Mouse (Mus musculus) hindbrain, embryonic 14.5 days (tissue): Measurements from ENCODE around the gene Dpep1. TPM values are rescaled to one million over a fixed set of nuclear protein-coding genes. Genes with fewer than 3 reads are reported as not detected.
"Not testable (repeated sequence)": the region's sequence is repeated elsewhere in the genome, so short reads cannot be mapped to it uniquely, and the experiment has no call there.

Experiments
- ATAC-seq: fragments of 200-750 bp; cut with Nextera tagmentation; 2 replicates; pipeline ENCODE4 v1.8.0; 2017; ENCODE audit warnings: moderate number of reproducible peaks, mild to moderate bottlenecking, moderate TSS enrichment, moderate library complexity; ENCODE audit not compliant: low FRiP score
- DNase-seq: peaks from one replicate; pipeline ENCODE4 v3.0.0-alpha.2; 2015; ENCODE audit warnings: low spot score
- H3K27ac ChIP-seq: fragments of 300-500 bp; sonication (generic); 2 replicates; pipeline ENCODE4 v1.5.1; 2014; ENCODE audit warnings: mild to moderate bottlenecking, moderate library complexity
- H3K27me3 ChIP-seq: fragments of 300-500 bp; sonication (generic); 2 replicates; pipeline ENCODE4 v1.6.1; 2014; ENCODE audit warnings: mild to moderate bottlenecking, low read length, mixed read lengths; ENCODE audit not compliant: control insufficient read depth, insufficient read depth
- H3K36me3 ChIP-seq: fragments of 300-500 bp; sonication (generic); replicated peaks from 2 replicates; pipeline ENCODE4 v1.6.1; 2014; ENCODE audit not compliant: control insufficient read depth, insufficient read depth
- H3K4me1 ChIP-seq: fragments of 300-500 bp; sonication (generic); replicated peaks from 2 replicates; pipeline ENCODE4 v1.6.1; 2014; ENCODE audit warnings: antibody characterized with exemption, low read length, mixed read lengths; ENCODE audit not compliant: control insufficient read depth, insufficient read depth
- H3K4me2 ChIP-seq: fragments of 300-500 bp; sonication (generic); replicated peaks from 2 replicates; pipeline ENCODE4 v1.6.1; 2014; ENCODE audit warnings: mild to moderate bottlenecking, moderate library complexity
- H3K4me3 ChIP-seq: fragments of 300-500 bp; sonication (generic); replicated peaks from 2 replicates; pipeline ENCODE4 v1.5.1; 2014; ENCODE audit warnings: mild to moderate bottlenecking, low read length
- H3K9ac ChIP-seq: fragments of 300-500 bp; sonication (generic); 2 replicates; pipeline ENCODE4 v1.6.1; 2014
- H3K9me3 ChIP-seq: fragments of 300-500 bp; sonication (generic); 2 replicates; pipeline ENCODE4 v1.6.1; 2016; ENCODE audit warnings: low read length; ENCODE audit not compliant: control insufficient read depth
- WGBS: fragments of 180-500 bp; shearing (Covaris S2); extraction: QIAGEN DNeasy Blood & Tissue Kit; methylation state at CpG from one replicate; pipeline ENCODE4 v1.1.7; 2014; 5-methylcytosine and 5-hydroxymethylcytosine counted together
- polyA plus RNA-seq: library from polyadenylated mRNA; unstranded; fragments of >200 nt; fragmentation: Nextera tagmentation; extraction: Ambion mirVana; gene quantifications from 2 replicates; pipeline ENCODE4 v1.2.1, GENCODE M21; 2014

Gene Dpep1
- polyA plus RNA-seq, 1 experiment from 2014 or later = 0.25 TPM

DNA sequence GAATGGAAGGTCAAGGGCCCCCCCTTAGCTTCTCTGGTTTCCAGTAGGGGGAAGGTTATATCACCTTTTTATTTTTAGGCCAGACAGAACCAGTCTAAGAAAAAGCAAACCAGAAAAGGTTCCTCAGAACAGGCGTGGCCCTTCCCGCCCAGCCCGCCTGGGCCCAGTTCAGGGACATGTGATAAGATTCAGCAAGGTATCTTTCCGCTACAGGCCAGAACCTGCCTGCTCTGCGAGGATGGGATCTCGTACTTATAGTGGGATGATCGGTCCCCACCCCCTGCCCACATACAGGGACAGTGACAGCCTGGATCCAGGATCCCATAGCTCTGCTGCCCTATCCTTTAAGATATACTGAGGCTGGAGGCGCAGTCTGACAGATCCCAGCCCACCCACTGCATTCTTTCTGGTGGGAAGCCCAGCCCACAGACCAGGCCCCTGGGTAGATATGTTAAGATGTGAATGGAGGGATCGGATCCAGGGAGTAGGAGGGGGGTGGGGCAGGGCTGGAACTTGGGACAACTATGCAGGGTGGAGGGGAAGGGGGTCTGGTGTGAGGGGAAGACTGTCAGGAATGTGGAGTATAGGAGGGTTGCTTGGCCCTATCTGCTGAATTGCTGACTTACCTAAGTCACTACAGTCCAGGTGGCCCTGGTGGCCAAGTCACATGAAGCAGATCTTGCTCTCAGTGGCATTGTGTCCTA is 29.8 kb upstream of the Dpep1 start:
- Histone ChIP-seq H3K4me3 (no peak overlapping the region), H3K4me2 (no peak overlapping the region), H3K36me3 (no peaks in the 10 kb centered on the region), H3K9me3 (no peaks in the 10 kb centered on the region), H3K27me3 (no peaks in the 10 kb centered on the region), H3K4me1 (no peaks in the 10 kb centered on the region), H3K27ac (no peak overlapping the region), H3K9ac (no peak overlapping the region)
- WGBS = 79% methylated on average over 9 of the region's 9 CpGs
- ATAC-seq (no peak), DNase-seq (no peak)

DNA sequence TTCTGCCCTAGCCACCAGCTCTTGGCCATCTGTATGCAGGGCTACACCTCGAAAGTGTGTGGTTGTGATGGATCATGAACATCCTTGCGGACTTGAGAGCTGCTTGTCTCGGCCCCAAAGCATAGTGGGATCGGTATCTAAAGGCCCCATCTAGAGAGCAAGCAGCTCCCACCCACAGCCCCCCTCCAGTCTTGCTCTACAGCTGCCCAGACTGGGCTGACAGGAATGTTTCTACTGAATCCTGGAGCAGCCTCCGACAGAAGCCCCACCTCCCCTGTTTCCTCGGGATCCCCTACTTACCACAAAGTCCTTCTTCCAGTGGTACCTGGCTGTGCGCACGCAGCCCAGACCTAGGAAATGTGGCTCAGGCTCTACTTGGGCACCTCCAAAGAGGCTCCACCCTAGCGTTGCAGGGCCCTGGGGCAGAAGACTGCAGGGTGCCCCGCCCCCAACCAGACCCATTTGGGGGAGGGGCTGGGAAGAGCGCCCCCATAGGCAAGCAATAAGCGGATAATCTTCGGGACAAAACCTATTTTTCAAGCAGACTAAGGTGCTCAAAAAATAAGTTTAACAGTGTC is 28.1 kb upstream of the Dpep1 start, which contains the start of gene Sult5a1:
TSS of gene Sult5a1 (minus strand) at position 428 of the 578 bp plus-strand sequence.
- Histone ChIP-seq H3K27me3 (no peaks in the 10 kb centered on the region), H3K4me1 (no peaks in the 10 kb centered on the region), H3K27ac (no peak within 1 kb of the TSS), H3K4me2 (no peak within 1 kb of the TSS; the same call in 1 of the 2 replicates), H3K9ac (no peak within 1 kb of the TSS), H3K9me3 (no peaks in the 10 kb centered on the region), H3K36me3 (no peaks in the 10 kb centered on the region), H3K4me3 (no peak within 1 kb of the TSS)
- no peak for DNase-seq
- ATAC-seq = no peak
- 30% methylated on average over 13 of the region's 13 CpGs for WGBS

DNA sequence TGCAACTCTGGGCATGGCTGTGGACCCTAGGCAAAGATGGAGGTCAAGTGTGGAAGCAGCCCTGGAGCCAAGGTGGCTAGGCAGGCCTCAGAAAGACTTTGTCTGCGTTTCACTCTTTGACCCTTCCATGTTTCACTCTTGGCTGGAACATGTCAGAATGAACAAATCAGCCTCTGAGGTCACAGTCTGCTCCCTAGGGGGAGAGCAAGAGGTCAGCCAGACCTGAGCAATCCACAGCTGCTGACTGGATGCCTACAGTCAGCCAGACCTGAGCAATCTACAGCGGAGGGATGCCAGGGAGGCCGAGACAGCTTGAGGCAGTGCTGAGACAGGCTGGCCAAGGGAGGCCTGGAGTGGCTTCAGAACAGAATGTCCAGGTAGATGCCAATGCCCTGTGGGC is 4.7 kb upstream of the Dpep1 start:
- WGBS = 58% methylated on average over 3 of the region's 3 CpGs
- DNase-seq (no peak), ATAC-seq (no peak)
- Histone ChIP-seq H3K36me3 (no peaks in the 10 kb centered on the region), H3K27me3 (no peaks in the 10 kb centered on the region), H3K9ac (no peak overlapping the region), H3K27ac (no peak overlapping the region), H3K4me2 (no peak overlapping the region), H3K9me3 (peaks cover 7% of the 10 kb centered on the region; the same call in 1 of the 2 replicates), H3K4me1 (no peaks in the 10 kb centered on the region), H3K4me3 (no peak overlapping the region)

DNA sequence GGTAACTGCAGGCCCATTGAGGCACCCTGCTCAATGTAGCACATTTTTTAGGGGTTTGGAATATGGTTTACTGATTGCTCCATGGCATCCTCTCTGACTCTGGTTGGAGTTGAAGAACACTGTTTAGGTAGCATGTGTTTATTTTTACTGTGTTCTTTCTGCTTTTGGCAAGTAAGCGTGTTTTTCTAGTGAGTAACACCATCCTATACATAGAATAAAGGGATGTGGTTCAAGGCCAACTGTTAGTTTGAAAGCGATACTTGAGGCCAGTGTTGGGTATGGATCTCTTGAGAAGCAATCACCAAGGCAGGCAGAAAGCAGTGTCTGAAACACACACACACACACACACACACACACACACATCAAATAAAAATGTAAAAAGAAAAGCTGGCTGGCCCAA is 2.0 kb downstream of the Dpep1 start:
- DNase-seq (no peak), ATAC-seq (no peak)
- WGBS = 88% methylated on average over 2 of the region's 2 CpGs

DNA sequence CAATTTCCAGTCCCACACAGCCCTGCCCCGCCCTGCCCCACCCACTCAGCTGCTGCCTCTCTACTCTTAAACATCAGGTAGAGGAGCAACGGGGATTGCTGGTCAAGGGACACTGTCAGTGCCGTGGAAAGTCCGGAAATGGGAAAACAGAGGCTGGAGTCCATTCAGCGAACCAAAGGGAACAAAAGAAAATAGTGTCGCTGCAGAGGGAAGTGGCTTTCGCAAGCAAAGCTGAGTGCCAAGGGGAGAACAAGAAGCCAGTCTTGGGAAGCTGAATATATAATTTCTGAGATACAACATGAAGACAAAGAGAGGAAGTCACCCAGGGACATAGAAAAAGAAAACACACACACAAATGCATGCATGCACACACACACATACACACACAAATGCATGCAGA is 2.8 kb downstream of the Dpep1 start:
- no peak overlapping the region for H3K4me3 ChIP-seq
- H3K4me1 ChIP-seq = no peaks in the 10 kb centered on the region
- H3K27me3 ChIP-seq = no peaks in the 10 kb centered on the region
- H3K27ac ChIP-seq = no peak overlapping the region
- WGBS = 75% methylated on average over 7 of the region's 7 CpGs
- DNase-seq (no peak), ATAC-seq (no peak)
- no peak overlapping the region for H3K9ac ChIP-seq
- H3K9me3 ChIP-seq = no peaks in the 10 kb centered on the region
- H3K36me3 ChIP-seq = no peaks in the 10 kb centered on the region
- no peak overlapping the region for H3K4me2 ChIP-seq

More for the DNA sequence above, 2.0 kb downstream of the Dpep1 start:
- no peak overlapping the region for H3K9ac ChIP-seq
- no peak overlapping the region for H3K4me3 ChIP-seq
- no peak overlapping the region for H3K27ac ChIP-seq
- H3K4me2 ChIP-seq = no peak overlapping the region
- H3K4me1 ChIP-seq = no peaks in the 10 kb centered on the region
- no peaks in the 10 kb centered on the region for H3K36me3 ChIP-seq
- H3K27me3 ChIP-seq = no peaks in the 10 kb centered on the region
- no peaks in the 10 kb centered on the region for H3K9me3 ChIP-seq

DNA sequence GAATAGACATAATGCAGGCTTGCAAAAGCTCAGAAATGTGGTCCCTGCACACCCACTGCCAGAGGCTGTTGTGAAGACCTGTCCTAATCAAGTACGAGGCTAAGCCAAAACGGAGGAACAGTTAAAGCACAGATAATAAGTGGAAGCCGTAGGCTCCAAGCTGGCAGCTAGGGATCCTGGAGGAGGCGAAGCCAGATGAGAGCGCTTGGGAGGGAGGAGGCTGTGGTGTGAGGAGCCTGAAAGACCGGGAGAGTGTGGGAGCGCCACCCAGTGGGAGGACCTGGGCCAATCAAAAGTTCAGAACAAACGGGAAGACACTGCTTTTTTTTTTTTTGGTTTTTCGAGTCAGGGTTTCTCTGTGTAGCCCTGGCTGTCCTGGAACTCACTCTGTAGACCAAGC is 4.6 kb downstream of the Dpep1 start:
- Histone ChIP-seq H3K4me3 (no peak overlapping the region), H3K4me2 (no peak overlapping the region)
- WGBS = 2% methylated on average over 9 of the region's 9 CpGs

DNA sequence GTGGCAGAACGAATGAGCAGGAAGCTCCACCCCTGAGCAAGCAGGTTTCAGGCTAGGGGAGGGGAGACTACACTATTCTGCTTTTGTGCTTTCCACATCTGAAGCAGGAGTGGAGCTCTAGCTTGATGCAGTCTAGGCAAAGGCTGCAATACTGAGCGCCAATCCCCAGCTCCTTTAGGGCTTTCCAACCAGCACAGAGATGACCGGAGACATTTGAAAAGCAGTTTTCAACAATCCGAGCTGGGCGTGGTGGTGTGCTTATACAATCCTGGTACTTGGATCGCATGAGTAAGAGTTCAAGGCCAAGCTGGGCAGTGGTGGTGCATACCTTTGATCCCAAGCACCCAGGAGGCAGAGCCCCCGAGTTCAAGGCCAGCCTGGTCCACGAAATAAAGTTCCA is 5.9 kb downstream of the Dpep1 start:
- 69% methylated on average over 7 of the region's 8 CpGs for WGBS

More for the DNA sequence above, 4.6 kb downstream of the Dpep1 start:
- Histone ChIP-seq H3K27ac (no peak overlapping the region), H3K9me3 (no peaks in the 10 kb centered on the region), H3K36me3 (no peaks in the 10 kb centered on the region), H3K9ac (peak overlapping the region; percentile 17; the same call in 1 of the 2 replicates), H3K27me3 (no peaks in the 10 kb centered on the region), H3K4me1 (no peaks in the 10 kb centered on the region)
- DNase-seq = peak; percentile 66
- no peak for ATAC-seq

DNA sequence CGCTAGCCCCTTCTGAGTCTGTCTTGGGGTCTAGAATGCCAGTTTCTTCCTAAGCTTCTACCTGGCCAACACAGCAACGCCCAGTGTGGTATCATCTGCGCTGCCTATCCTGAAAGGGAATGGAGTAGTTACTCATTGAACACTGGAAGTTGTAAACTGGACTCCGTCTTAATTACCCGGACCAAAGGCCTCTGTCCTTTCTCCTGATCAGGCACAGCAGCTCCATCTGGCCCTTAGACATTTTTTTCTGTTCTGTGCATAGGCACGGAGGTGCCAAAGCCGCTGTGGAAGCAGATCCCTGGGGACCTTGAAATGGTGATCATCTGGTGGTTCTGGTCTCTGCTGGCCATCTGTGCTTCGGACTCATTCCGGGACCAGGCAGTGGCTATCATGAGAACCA is 7.7 kb downstream of the Dpep1 start:
- no peaks in the 10 kb centered on the region for H3K36me3 ChIP-seq
- no peak overlapping the region for H3K27ac ChIP-seq
- ATAC-seq (no peak), DNase-seq (no peak)
- no peak overlapping the region for H3K4me3 ChIP-seq
- no peak overlapping the region for H3K4me2 ChIP-seq
- H3K27me3 ChIP-seq = no peaks in the 10 kb centered on the region
- no peak overlapping the region for H3K9ac ChIP-seq
- 80% methylated on average over 9 of the region's 9 CpGs for WGBS
- no peaks in the 10 kb centered on the region for H3K9me3 ChIP-seq
- H3K4me1 ChIP-seq = no peaks in the 10 kb centered on the region

More for the DNA sequence above, 5.9 kb downstream of the Dpep1 start:
- no peak overlapping the region for H3K27ac ChIP-seq
- H3K36me3 ChIP-seq = no peaks in the 10 kb centered on the region
- no peaks in the 10 kb centered on the region for H3K4me1 ChIP-seq
- no peaks in the 10 kb centered on the region for H3K9me3 ChIP-seq
- H3K9ac ChIP-seq = no peak overlapping the region
- DNase-seq = no peak
- H3K4me3 ChIP-seq = no peak overlapping the region
- H3K27me3 ChIP-seq = no peaks in the 10 kb centered on the region
- H3K4me2 ChIP-seq = no peak overlapping the region
- no peak for ATAC-seq

DNA sequence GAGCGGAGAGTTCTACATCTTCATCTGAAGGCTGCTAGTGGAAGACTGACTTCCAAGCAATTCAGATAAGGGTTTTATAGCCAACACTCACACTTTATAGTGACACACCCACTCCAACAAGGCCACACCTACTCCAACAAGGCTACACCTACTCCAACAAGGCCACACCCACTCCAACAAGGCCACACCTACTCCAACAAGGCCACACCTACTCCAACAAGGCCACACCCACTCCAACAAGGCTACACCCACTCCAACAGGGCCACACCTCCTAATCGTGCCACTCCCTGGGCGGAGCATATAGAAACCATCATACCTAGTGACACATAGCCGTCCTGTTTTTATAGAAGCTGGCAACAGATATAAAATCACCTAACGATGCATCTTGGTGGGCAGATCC is 11.0 kb downstream of the Dpep1 start:
- not testable (repeated sequence) for H3K4me2 ChIP-seq, ATAC-seq

More for the DNA sequence above, 11.0 kb downstream of the Dpep1 start:
- H3K4me1 ChIP-seq, H3K9ac ChIP-seq, DNase-seq, H3K27ac ChIP-seq, H3K36me3 ChIP-seq, H3K4me3 ChIP-seq, H3K9me3 ChIP-seq, H3K27me3 ChIP-seq: not testable (repeated sequence)
- WGBS = 82% methylated on average over 5 of the region's 5 CpGs
